Mouse (Mus musculus) 3T3-L1 (cell line): ENCODE results near the gene Ifitm7.
"Not testable (repeated sequence)": the region's sequence is repeated elsewhere in the genome, so short reads cannot be mapped to it uniquely, and the experiment has no call there.

Experiments
- DNase-seq: peaks from one replicate; pipeline ENCODE4 v3.0.0-alpha.2; 2015; ENCODE audit warnings: low read depth, low spot score

The Ifitm7 gene

GRCm38 (mm10) chr16:13977026-13977425, 9.7 kb downstream of the Ifitm7 start:
- DNase-seq, result not testable (repeated sequence)

GRCm38 (mm10) chr16:13976358-13976896, 10.3 kb downstream of the Ifitm7 start:
- not testable (repeated sequence) for DNase-seq

GRCm38 (mm10) chr16:13972051-13972450, 14.6 kb downstream of the Ifitm7 start:
- no peak for DNase-seq

- DNase-seq, result peak; percentile 73
These were observed 17.6 kb downstream of the Ifitm7 start for GRCm38 (mm10) chr16:13969096-13969495.

- DNase-seq, result peak; percentile 15
These were observed 24.6 kb downstream of the Ifitm7 start for GRCm38 (mm10) chr16:13962053-13962452.

GRCm38 (mm10) chr16:13951245-13951644, 35.4 kb downstream of the Ifitm7 start:
- no peak for DNase-seq

- no peak for DNase-seq
These were observed 40.4 kb downstream of the Ifitm7 start for GRCm38 (mm10) chr16:13946306-13946705.

GRCm38 (mm10) chr16:13945153-13945552, 41.5 kb downstream of the Ifitm7 start:
- DNase-seq, result no peak

GRCm38 (mm10) chr16:13944752-13945151, 41.9 kb downstream of the Ifitm7 start:
- no peak for DNase-seq

- DNase-seq, result no peak
These were observed 42.5 kb downstream of the Ifitm7 start for GRCm38 (mm10) chr16:13944178-13944577.

GRCm38 (mm10) chr16:13940847-13941395, 45.8 kb downstream of the Ifitm7 start:
- no peak for DNase-seq

GRCm38 (mm10) chr16:13940139-13940846, 46.4 kb downstream of the Ifitm7 start:
- DNase-seq, result no peak
